Mouse (Mus musculus) heart, postnatal 0 days (tissue): Measurements from ENCODE around the gene Ccdc57.

ENCODE experiments used
- CTCF ChIP-seq: IDR thresholded peaks from 2 replicates; pipeline ENCODE4 v1.5.1; 2016; ENCODE audit warnings: antibody characterized with exemption, control low read depth, low read depth
- EP300 ChIP-seq: IDR thresholded peaks from 2 replicates; pipeline ENCODE4 v1.6.1; 2016; ENCODE audit warnings: antibody characterized with exemption, low read depth

DNA sequence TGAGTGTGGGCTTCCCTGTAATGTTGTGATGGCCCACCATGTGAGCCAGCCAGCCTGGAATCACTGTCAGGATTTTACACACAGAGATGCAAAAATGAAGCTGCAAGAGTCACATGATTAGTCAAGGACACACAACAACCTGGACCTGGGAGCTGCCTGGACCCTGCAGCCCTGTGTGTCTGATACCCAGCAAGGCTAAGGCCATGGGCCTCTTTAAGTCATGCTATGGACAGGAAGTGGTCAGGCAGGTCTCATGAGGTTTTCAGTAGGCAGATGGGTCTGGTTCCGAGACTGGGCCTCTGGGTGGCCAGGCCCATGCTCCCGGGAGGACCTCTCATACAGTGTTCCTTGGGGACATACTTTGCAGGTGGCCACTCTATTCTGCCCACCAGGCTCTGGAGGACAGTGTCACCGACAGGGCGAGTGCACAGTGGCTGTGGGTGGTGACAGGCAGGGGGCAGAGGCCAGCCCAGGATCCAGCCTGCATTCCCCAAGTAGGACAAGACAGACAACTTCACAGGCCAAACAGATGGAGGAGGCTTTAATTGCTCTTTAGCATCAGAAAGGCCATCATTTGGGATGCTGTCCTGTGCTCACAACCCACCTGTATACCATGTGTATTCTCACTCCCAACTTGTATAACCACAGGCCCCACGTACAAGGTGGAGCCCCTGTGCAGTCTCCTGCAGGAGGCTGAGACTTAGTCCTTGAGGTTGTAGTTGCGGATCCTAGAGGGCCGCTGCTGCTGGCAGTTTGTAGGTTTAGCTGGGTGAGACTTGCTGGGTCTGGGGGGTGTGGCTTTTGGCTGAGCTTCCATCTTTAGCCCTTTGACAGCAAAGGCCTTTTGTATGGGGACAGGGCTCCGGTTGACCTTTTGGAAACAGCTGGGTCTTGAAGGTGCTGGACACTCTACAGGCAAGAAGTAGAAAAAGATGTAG is 106.4 kb downstream of the Ccdc57 start:
- TF ChIP-seq CTCF: no peak
- no peak for TF ChIP-seq EP300
